Mouse (Mus musculus) erythroblast, embryonic 14.5 days (primary cell): ENCODE results near the gene Apoa4. TPM values are rescaled to one million over a fixed set of nuclear protein-coding genes. Genes with fewer than 3 reads are reported as not detected.

Experiments used
- H3K27me3 ChIP-seq: 2 replicates; pipeline ENCODE4 v1.6.1; 2012; ENCODE audit warnings: inconsistent platforms; ENCODE audit not compliant: control insufficient read depth
- H3K36me3 ChIP-seq: 2 replicates; pipeline ENCODE4 v1.6.1; 2012; ENCODE audit warnings: mild to moderate bottlenecking, inconsistent platforms; ENCODE audit not compliant: control insufficient read depth
- H3K4me1 ChIP-seq: 2 replicates; pipeline ENCODE4 v1.6.1; 2012; ENCODE audit warnings: inconsistent platforms; ENCODE audit not compliant: control insufficient read depth
- H3K4me3 ChIP-seq: replicated peaks from 2 replicates; pipeline ENCODE3; 2012; ENCODE audit warnings: moderate library complexity, mild to moderate bottlenecking, inconsistent platforms
- H3K9me3 ChIP-seq: 2 replicates; pipeline ENCODE4 v1.6.1; 2012; ENCODE audit warnings: low read length, inconsistent platforms, mixed read lengths; ENCODE audit not compliant: control insufficient read depth
- GATA1 ChIP-seq: IDR thresholded peaks from 2 replicates; pipeline ENCODE4 v1.6.1; 2012; ENCODE audit warnings: low read length, inconsistent platforms, mixed read lengths
- TAL1 ChIP-seq: IDR thresholded peaks from 3 replicates; pipeline ENCODE4 v1.6.1; 2012; ENCODE audit warnings: low read length, inconsistent platforms, mixed read lengths
- polyA plus RNA-seq: library from polyadenylated mRNA; stranded (reverse); fragments of >175 nt; gene quantifications from 2 replicates; pipeline ENCODE4 v1.2.3, GENCODE M21; 2012

The Apoa4 gene
- not detected in 2 replicates for polyA plus RNA-seq

- TF ChIP-seq TAL1 (no peak), GATA1 (no peak)
- Histone ChIP-seq H3K27me3 (no peaks in the 10 kb centered on the region), H3K36me3 (no peaks in the 10 kb centered on the region), H3K4me1 (peaks cover 4% of the 10 kb centered on the region), H3K4me3 (no peak within 1 kb of the TSS), H3K9me3 (no peaks in the 10 kb centered on the region)
Observed at GRCm38 (mm10) chr9:46240526-46241153, at the start of gene Apoa4. Gene Apoa4 (plus strand): TSS chr9:46240696.

GRCm38 (mm10) chr9:46191234-46191633, 49.3 kb upstream of the Apoa4 start:
- Histone ChIP-seq H3K9me3 (no peaks in the 10 kb centered on the region), H3K4me3 (no peak overlapping the region), H3K36me3 (peaks cover 11% of the 10 kb centered on the region), H3K27me3 (no peaks in the 10 kb centered on the region), H3K4me1 (no peaks in the 10 kb centered on the region)
- TF ChIP-seq GATA1 (no peak), TAL1 (no peak)

GRCm38 (mm10) chr9:46191644-46192043, 48.9 kb upstream of the Apoa4 start:
- H3K36me3 ChIP-seq = peaks cover 11% of the 10 kb centered on the region
- no peaks in the 10 kb centered on the region for H3K27me3 ChIP-seq
- TF ChIP-seq GATA1 = no peak
- TF ChIP-seq TAL1 = no peak
- H3K9me3 ChIP-seq = no peaks in the 10 kb centered on the region
- H3K4me3 ChIP-seq = no peak overlapping the region
- H3K4me1 ChIP-seq = no peaks in the 10 kb centered on the region; the same call in 1 of the 2 replicates

- TF ChIP-seq GATA1 = no peak
- TF ChIP-seq TAL1 = no peak
- Histone ChIP-seq H3K36me3 (peaks cover 11% of the 10 kb centered on the region), H3K27me3 (no peaks in the 10 kb centered on the region)
Observed at GRCm38 (mm10) chr9:46192642-46193041, 47.9 kb upstream of the Apoa4 start.

GRCm38 (mm10) chr9:46194809-46195208, 45.7 kb upstream of the Apoa4 start:
- H3K4me3 ChIP-seq = no peak overlapping the region
- H3K4me1 ChIP-seq = peaks cover 2% of the 10 kb centered on the region
- H3K36me3 ChIP-seq = peaks cover 26% of the 10 kb centered on the region

More at GRCm38 (mm10) chr9:46192642-46193041, 47.9 kb upstream of the Apoa4 start:
- no peaks in the 10 kb centered on the region for H3K9me3 ChIP-seq
- H3K4me1 ChIP-seq = peaks cover 2% of the 10 kb centered on the region
- H3K4me3 ChIP-seq = no peak overlapping the region

GRCm38 (mm10) chr9:46196699-46197169, 43.8 kb upstream of the Apoa4 start:
- Histone ChIP-seq H3K4me3 (no peak overlapping the region), H3K27me3 (no peaks in the 10 kb centered on the region), H3K36me3 (peaks cover 29% of the 10 kb centered on the region), H3K4me1 (peaks cover 2% of the 10 kb centered on the region), H3K9me3 (no peaks in the 10 kb centered on the region)
- TF ChIP-seq TAL1 (no peak), GATA1 (no peak)

More at GRCm38 (mm10) chr9:46194809-46195208, 45.7 kb upstream of the Apoa4 start:
- Histone ChIP-seq H3K27me3 (no peaks in the 10 kb centered on the region), H3K9me3 (no peaks in the 10 kb centered on the region)
- no peak for TF ChIP-seq TAL1
- TF ChIP-seq GATA1 = no peak

- TF ChIP-seq GATA1 (no peak), TAL1 (no peak)
- Histone ChIP-seq H3K36me3 (peaks cover 32% of the 10 kb centered on the region), H3K27me3 (no peaks in the 10 kb centered on the region), H3K4me3 (no peak overlapping the region), H3K4me1 (peaks cover 2% of the 10 kb centered on the region), H3K9me3 (no peaks in the 10 kb centered on the region)
Observed at GRCm38 (mm10) chr9:46198461-46198860, 42.0 kb upstream of the Apoa4 start.

GRCm38 (mm10) chr9:46198936-46199335, 41.6 kb upstream of the Apoa4 start:
- Histone ChIP-seq H3K27me3 (no peaks in the 10 kb centered on the region), H3K4me3 (no peak overlapping the region), H3K9me3 (no peaks in the 10 kb centered on the region), H3K36me3 (peaks cover 33% of the 10 kb centered on the region), H3K4me1 (peaks cover 2% of the 10 kb centered on the region)
- no peak for TF ChIP-seq GATA1
- no peak for TF ChIP-seq TAL1

- Histone ChIP-seq H3K36me3 (peaks cover 36% of the 10 kb centered on the region), H3K27me3 (no peaks in the 10 kb centered on the region), H3K4me1 (peaks cover 2% of the 10 kb centered on the region), H3K4me3 (no peak overlapping the region), H3K9me3 (no peaks in the 10 kb centered on the region)
- TF ChIP-seq GATA1 (no peak), TAL1 (no peak)
Observed at GRCm38 (mm10) chr9:46199609-46200008, 40.9 kb upstream of the Apoa4 start.
